Mouse (Mus musculus) hindbrain, embryonic 12.5 days (tissue): ENCODE data around the gene Gm21093. TPM values are rescaled to one million over a fixed set of nuclear protein-coding genes. Genes with fewer than 3 reads are reported as not detected.
"Not testable (repeated sequence)": the region's sequence is repeated elsewhere in the genome, so short reads cannot be mapped to it uniquely, and the experiment has no call there.

Experiments used
- ATAC-seq: fragments of 200-750 bp; cut with Nextera tagmentation; 2 replicates; pipeline ENCODE4 v1.8.0; 2017; ENCODE audit warnings: moderate TSS enrichment; ENCODE audit not compliant: low FRiP score
- H3K27ac ChIP-seq: fragments of 300-500 bp; sonication (generic); 2 replicates; pipeline ENCODE4 v1.5.1; 2016; ENCODE audit warnings: mild to moderate bottlenecking
- H3K27me3 ChIP-seq: fragments of 300-500 bp; sonication (generic); 2 replicates; pipeline ENCODE4 v1.6.1; 2016; ENCODE audit warnings: mild to moderate bottlenecking
- H3K36me3 ChIP-seq: fragments of 300-500 bp; sonication (generic); 2 replicates; pipeline ENCODE4 v1.6.1; 2016; ENCODE audit warnings: mild to moderate bottlenecking
- H3K4me1 ChIP-seq: fragments of 300-500 bp; sonication (generic); 2 replicates; pipeline ENCODE4 v1.6.1; 2016
- H3K4me2 ChIP-seq: fragments of 300-500 bp; sonication (generic); replicated peaks from 2 replicates; pipeline ENCODE4 v1.6.1; 2016; ENCODE audit warnings: mild to moderate bottlenecking
- H3K4me3 ChIP-seq: fragments of 300-500 bp; sonication (generic); 2 replicates; pipeline ENCODE4 v1.5.1; 2016; ENCODE audit warnings: mild to moderate bottlenecking
- H3K9ac ChIP-seq: fragments of 300-500 bp; sonication (generic); 2 replicates; pipeline ENCODE4 v1.6.1; 2016; ENCODE audit warnings: mild to moderate bottlenecking, moderate library complexity
- H3K9me3 ChIP-seq: fragments of 300-500 bp; sonication (generic); replicated peaks from 2 replicates; pipeline ENCODE4 v1.6.1; 2016; ENCODE audit warnings: mild to moderate bottlenecking
- WGBS: fragments of 180-500 bp; shearing (Covaris S2); methylation state at CpG from one replicate; pipeline ENCODE4 v1.1.7; 2016; 5-methylcytosine and 5-hydroxymethylcytosine counted together
- polyA plus RNA-seq: library from polyadenylated mRNA; unstranded; fragments of >200 nt; fragmentation: Nextera tagmentation; extraction: Ambion mirVana; gene quantifications from 2 replicates; pipeline ENCODE4 v1.2.1, GENCODE M21; 2016

Gm21093 gene
- 0.14 and 0.57 TPM in 2 replicates for polyA plus RNA-seq

- not testable (repeated sequence) for H3K36me3 ChIP-seq, H3K27me3 ChIP-seq, H3K9me3 ChIP-seq, H3K4me1 ChIP-seq, H3K4me2 ChIP-seq, H3K27ac ChIP-seq, H3K4me3 ChIP-seq, H3K9ac ChIP-seq, ATAC-seq
- no CpG with 5 or more reads among the region's 8 CpGs for WGBS
These were observed at the start of gene Gm21093 for GRCm38 (mm10) chr4:42034626-42035025. Gene Gm21093, minus strand, starts transcription at chr4:42034726.

Other genes with a start within 250 kb of the Gm21093 start
- gene Gm21541, start 131.1 kb downstream of the Gm21093 start, polyA plus RNA-seq, result not detected in 2 replicates
- gene Gm20878, start 93.2 kb downstream of the Gm21093 start, polyA plus RNA-seq, result 5.6 and 5.9 TPM in 2 replicates
- 0.06 and 0.26 TPM in 2 replicates for gene Fam205a4, start 68.7 kb downstream of the Gm21093 start, polyA plus RNA-seq
- not detected in 2 replicates for gene Gm3893, start 56.5 kb upstream of the Gm21093 start, polyA plus RNA-seq
- gene Gm13304, start 80.1 kb upstream of the Gm21093 start, polyA plus RNA-seq, result 1.3 TPM in 1 of 2 replicates, not detected in the other
- gene Gm13306, start 118.7 kb upstream of the Gm21093 start, polyA plus RNA-seq, result not detected in 2 replicates
- not detected in 2 replicates for gene Gm13305, start 133.9 kb upstream of the Gm21093 start, polyA plus RNA-seq
- gene Gm10600, start 205.9 kb upstream of the Gm21093 start, polyA plus RNA-seq, result not detected in 2 replicates
- not detected in 2 replicates for gene Ccl21b, start 221.0 kb upstream of the Gm21093 start, polyA plus RNA-seq